Mouse (Mus musculus) ES-E14 (cell line): Measurements from ENCODE around the gene Pla2g2c. TPM values are rescaled to one million over a fixed set of nuclear protein-coding genes. Genes with fewer than 3 reads are reported as not detected.

Source experiments
- DNase-seq: peaks from one replicate; pipeline ENCODE4 v3.0.0-alpha.2; 2013; ENCODE audit warnings: low read depth, low spot score
- H3K27ac ChIP-seq: 2 replicates; pipeline ENCODE4 v1.5.1; 2012; ENCODE audit warnings: low read depth, mild to moderate bottlenecking, low read length, moderate library complexity, mixed read lengths; ENCODE audit not compliant: poor library complexity, insufficient read depth, severe bottlenecking
- H3K36me3 ChIP-seq: 2 replicates; pipeline ENCODE4 v1.6.1; 2012; ENCODE audit warnings: mild to moderate bottlenecking, low read length, moderate library complexity, mixed read lengths; ENCODE audit not compliant: control insufficient read depth, poor library complexity, insufficient read depth, severe bottlenecking
- H3K4me1 ChIP-seq, 2 experiments: fragments of 150-350 bp in 1 of 2; sonication (generic) in 1 of 2; 2 replicates each; pipeline ENCODE4 v1.6.1; 2012; ENCODE audit warnings: low read length in 2 of 2, mild to moderate bottlenecking in 1 of 2, mixed read lengths in 1 of 2; ENCODE audit not compliant: control insufficient read depth in 2 of 2, insufficient read depth in 2 of 2, poor library complexity in 1 of 2
- H3K4me3 ChIP-seq, 2 experiments: fragments of 150-350 bp in 1 of 2; sonication (generic) in 1 of 2; 2 replicates each; pipeline ENCODE4 v1.5.1; 2012; ENCODE audit warnings: low read length in 2 of 2, low read depth in 1 of 2, mild to moderate bottlenecking in 1 of 2, mixed read lengths in 1 of 2; ENCODE audit not compliant: insufficient read depth in 1 of 2, poor library complexity in 1 of 2, severe bottlenecking in 1 of 2
- H3K9ac ChIP-seq: 2 replicates; pipeline ENCODE4 v1.6.1; 2012; ENCODE audit warnings: low read depth, mild to moderate bottlenecking, low read length, mixed read lengths; ENCODE audit not compliant: poor library complexity, insufficient read depth, severe bottlenecking
- H3K9me3 ChIP-seq: fragments of 150-350 bp; sonication (generic); 2 replicates; pipeline ENCODE4 v1.6.1; 2012; ENCODE audit warnings: low read depth, mild to moderate bottlenecking, low read length; ENCODE audit not compliant: control insufficient read depth, insufficient read depth
- CHD2 ChIP-seq: IDR thresholded peaks from 2 replicates; pipeline ENCODE4 v1.6.1; 2014; ENCODE audit warnings: mild to moderate bottlenecking, low read depth, low read length, inconsistent platforms
- HCFC1 ChIP-seq: IDR thresholded peaks from 2 replicates; pipeline ENCODE4 v1.6.1; 2012; ENCODE audit warnings: low read length, inconsistent platforms, borderline replicate concordance; ENCODE audit not compliant: insufficient read depth
- MAFK ChIP-seq: IDR thresholded peaks from 2 replicates; pipeline ENCODE4 v1.6.1; 2014; ENCODE audit warnings: mild to moderate bottlenecking, low read depth, low read length, inconsistent platforms; ENCODE audit not compliant: insufficient read depth
- ZC3H11A ChIP-seq: IDR thresholded peaks from 2 replicates; pipeline ENCODE4 v1.6.1; 2012; ENCODE audit warnings: low read depth, mild to moderate bottlenecking, inconsistent platforms, low read length, borderline replicate concordance
- ZNF384 ChIP-seq: IDR thresholded peaks from 2 replicates; pipeline ENCODE4 v1.6.1; 2012; ENCODE audit warnings: low read depth, low read length, inconsistent platforms
- in situ Hi-C, 2 experiments: fragments of 600-800 bp; cut with MboI; formaldehyde crosslinking; loops; one replicate each; pipeline ENCODE4 v1.15.1; 2025; ENCODE audit warnings: low sequenced_read_pairs in 2 of 2, inconsistent platforms in 1 of 2; ENCODE audit not compliant: unreplicated experiment in 2 of 2
- total RNA-seq: library from RNA; depleted of rRNA; stranded (reverse); fragments of 300-350 nt; gene quantifications from 2 replicates; pipeline ENCODE4 v1.2.3, GENCODE M21; 2012

The Pla2g2c gene
- total RNA-seq, 1 experiment, result 0.54 TPM

DNA sequence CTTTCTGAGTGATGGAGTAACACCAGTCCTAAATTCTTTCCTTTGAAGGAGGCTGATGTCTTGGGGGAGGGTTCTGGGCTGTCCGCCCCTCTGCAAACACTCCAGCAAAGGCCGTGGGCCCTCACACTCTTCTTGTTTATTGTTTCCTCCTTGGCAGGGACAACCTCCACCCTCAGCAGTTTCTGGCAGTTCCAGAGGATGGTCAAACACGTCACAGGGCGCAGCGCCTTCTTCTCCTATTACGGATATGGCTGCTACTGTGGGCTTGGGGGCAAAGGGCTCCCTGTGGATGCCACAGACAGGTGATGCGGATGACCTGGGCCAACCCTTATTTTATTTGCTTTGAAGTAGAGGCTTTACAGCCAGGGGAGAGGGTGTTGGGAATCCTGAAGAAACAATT, 9.5 kb downstream of the Pla2g2c start:
- no peaks in the 10 kb centered on the region for H3K36me3 ChIP-seq
- H3K4me3 ChIP-seq, result no peak overlapping the region
- H3K27ac ChIP-seq, result no peak overlapping the region
- no peak for DNase-seq
- in situ Hi-C loops, result no loop called here
- no peaks in the 10 kb centered on the region for H3K9me3 ChIP-seq
- H3K9ac ChIP-seq, result no peak overlapping the region
- peaks cover 0 to 2% of the 10 kb centered on the region in 2 experiments; a peak in 1 of 4 replicates for H3K4me1 ChIP-seq
- TF ChIP-seq ZNF384 (no peak), CHD2 (no peak), ZC3H11A (no peak), HCFC1 (no peak), MAFK (no peak)

DNA sequence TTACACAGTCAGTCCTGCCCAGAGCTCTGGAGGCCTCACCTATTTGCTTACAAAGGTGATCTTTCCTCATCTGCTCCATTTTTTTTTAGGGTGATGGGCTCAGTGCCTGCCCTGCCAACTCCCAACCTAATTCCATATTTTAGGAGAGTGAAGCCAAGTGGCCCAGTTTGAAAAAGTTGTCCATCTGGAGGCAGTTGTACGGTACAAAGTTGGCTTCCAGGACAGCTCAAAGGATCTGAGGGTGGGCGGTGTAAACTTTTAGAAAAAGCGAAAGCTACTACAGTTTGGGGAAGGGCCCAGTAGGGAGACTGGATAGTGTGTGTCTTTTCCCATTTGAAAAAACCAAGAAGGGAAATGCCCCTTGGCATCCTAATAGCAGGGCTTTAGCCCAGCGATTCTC, 10.3 kb downstream of the Pla2g2c start:
- H3K9ac ChIP-seq, result no peak overlapping the region
- H3K36me3 ChIP-seq, result no peaks in the 10 kb centered on the region
- H3K27ac ChIP-seq, result no peak overlapping the region
- in situ Hi-C loops, result no loop called here
- no peak overlapping the region for H3K4me3 ChIP-seq
- no peak for TF ChIP-seq HCFC1
- no peaks in the 10 kb centered on the region for H3K9me3 ChIP-seq
- peaks cover 0 to 9% of the 10 kb centered on the region in 2 experiments; a peak in 1 of 4 replicates for H3K4me1 ChIP-seq
- no peak for DNase-seq

DNA sequence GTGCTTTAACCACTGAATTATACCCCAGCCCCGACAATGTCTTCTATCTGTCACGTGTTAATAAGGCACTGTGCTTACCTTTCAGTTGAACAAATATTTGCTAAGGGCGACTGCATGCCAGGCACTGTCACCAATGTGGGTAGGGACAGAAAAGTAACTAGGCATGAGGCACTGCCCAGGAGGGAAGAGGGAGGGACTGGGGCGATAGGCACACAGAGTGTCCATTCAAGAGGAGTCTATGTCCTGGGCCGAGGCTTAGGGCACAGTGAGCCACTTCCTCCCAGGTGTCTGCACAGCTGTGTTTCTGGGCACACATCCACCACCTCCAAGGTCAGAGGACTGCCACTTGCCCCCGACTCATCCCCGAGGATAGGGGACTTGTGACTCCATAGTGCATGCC, 12.4 kb downstream of the Pla2g2c start, which contains the start of gene Ubxn10:
Ubxn10 (minus strand) TSS at position 137 of the 400 bp plus-strand sequence.
- H3K4me1 ChIP-seq, result peaks cover 0 to 9% of the 10 kb centered on the region in 2 experiments; a peak in 1 of 4 replicates
- no peak for TF ChIP-seq ZNF384
- TF ChIP-seq ZC3H11A, result no peak
- no peak for TF ChIP-seq CHD2
- TF ChIP-seq MAFK, result no peak
- no peak for TF ChIP-seq HCFC1
- no peak within 1 kb of the TSS for H3K9ac ChIP-seq
- H3K4me3 ChIP-seq, result no peak within 1 kb of the TSS
- H3K9me3 ChIP-seq, result no peaks in the 10 kb centered on the region
- DNase-seq, result no peak
- in situ Hi-C loops, result no loop called here
- H3K36me3 ChIP-seq, result no peaks in the 10 kb centered on the region
- no peak within 1 kb of the TSS for H3K27ac ChIP-seq

DNA sequence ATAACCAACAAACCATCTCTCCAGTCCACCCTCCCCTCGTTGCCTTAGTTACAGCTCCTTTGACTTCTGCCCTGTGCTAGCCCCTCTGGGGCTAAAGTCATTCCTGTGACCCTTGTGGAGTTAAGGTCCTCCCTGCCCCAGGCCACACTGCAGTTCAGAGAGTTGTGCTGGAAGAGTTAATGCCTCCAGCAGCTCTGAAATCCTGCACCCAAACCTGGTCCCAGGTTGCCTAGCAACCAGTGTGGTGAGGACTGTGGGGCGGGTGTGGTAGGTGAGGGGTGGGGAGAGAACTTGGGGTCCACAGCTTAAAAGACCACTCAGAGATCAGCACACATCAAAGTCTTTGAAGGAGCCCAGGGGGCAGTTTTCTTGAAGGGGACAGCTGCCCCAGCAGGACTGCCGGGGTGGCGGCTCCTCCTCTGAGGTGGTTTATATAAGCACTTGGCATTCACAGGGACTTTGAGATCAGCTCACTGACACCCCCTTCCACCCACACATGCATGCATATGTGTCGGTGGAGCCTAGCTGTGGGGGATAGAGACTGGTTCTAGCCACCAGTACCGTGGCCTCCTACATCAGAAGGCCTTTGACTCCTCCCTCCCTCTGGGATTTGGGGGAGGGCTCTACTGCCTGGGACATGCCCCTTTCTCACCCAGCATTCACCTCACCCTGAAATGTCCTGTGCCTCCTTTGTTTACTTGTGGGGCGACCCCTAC, 14.7 kb downstream of the Pla2g2c start:
- in situ Hi-C loops, result no loop called here
- Histone ChIP-seq H3K4me3 (no peak overlapping the region), H3K9me3 (no peaks in the 10 kb centered on the region), H3K9ac (no peak overlapping the region), H3K4me1 (peaks cover 0 to 9% of the 10 kb centered on the region in 2 experiments; a peak in 1 of 4 replicates), H3K36me3 (no peaks in the 10 kb centered on the region), H3K27ac (no peak overlapping the region)
- DNase-seq, result no peak
- TF ChIP-seq CHD2 (no peak), ZC3H11A (no peak), MAFK (no peak), HCFC1 (no peak), ZNF384 (no peak)

DNA sequence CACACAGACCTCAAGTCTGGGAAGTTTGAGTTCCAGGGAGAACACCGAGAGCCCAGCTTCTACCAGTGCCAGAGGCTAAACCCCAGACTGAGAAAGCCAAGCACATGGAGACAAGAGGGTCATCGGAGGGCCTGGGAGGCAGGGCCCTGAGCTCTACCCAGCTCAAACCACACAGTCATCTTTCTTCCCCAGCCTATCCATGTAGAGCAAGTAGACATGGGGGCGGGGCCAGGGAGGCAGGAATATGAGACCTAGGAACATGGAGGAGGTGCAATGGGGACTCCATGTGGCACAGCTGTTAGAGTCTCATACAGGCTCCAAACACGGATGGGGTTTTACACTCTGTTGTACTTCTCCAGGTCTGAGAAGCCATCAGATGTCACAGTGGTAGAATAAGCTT, 21.3 kb downstream of the Pla2g2c start:
- Histone ChIP-seq H3K36me3 (no peaks in the 10 kb centered on the region), H3K4me3 (no peak overlapping the region), H3K27ac (no peak overlapping the region), H3K9ac (no peak overlapping the region), H3K9me3 (no peaks in the 10 kb centered on the region), H3K4me1 (no peaks in the 10 kb centered on the region)
- DNase-seq, result no peak
- in situ Hi-C loops, result loop anchor here in 1 of 2 experiments (10.0 kb wide), 1 partner anchor 109 kb away; no protein-coding TSS in a partner anchor
- TF ChIP-seq CHD2 (no peak), ZC3H11A (no peak), ZNF384 (no peak), MAFK (no peak), HCFC1 (no peak)
